Mouse (Mus musculus): ENCODE data around the gene Spata31d1b. TPM values are rescaled to one million over a fixed set of nuclear protein-coding genes. Genes with fewer than 3 reads are reported as not detected.

Spata31d1b gene
- polyA plus RNA-seq, 1 experiment from 2014 or later, result not detected

- WGBS, result 62% methylated on average over 12 of the region's 12 CpGs
- no peak for TF ChIP-seq CTCF (IDR thresholded peaks at IDR 0.05; ENCODE audit: low read depth)
- no peak for TF ChIP-seq EP300 (optimal IDR thresholded peaks at IDR 0.05)
- Histone ChIP-seq H3K27me3 (ENCODE audit: control insufficient read depth, insufficient read depth, low read length) (no peaks in the 10 kb centered on the region), H3K4me1 (replicated peaks; ENCODE audit: control insufficient read depth, insufficient read depth) (no peaks in the 10 kb centered on the region), H3K9ac (ENCODE audit: low read length) (no peak overlapping the region), H3K9me3 (ENCODE audit: control insufficient read depth, low read length) (no peaks in the 10 kb centered on the region), H3K27ac (replicated peaks) (no peak overlapping the region), H3K36me3 (ENCODE audit: control insufficient read depth, insufficient read depth, low read length) (no peaks in the 10 kb centered on the region), H3K4me2 (replicated peaks; ENCODE audit: low read depth) (no peak overlapping the region), H3K4me3 (ENCODE audit: low read depth, low read length) (no peak overlapping the region)
- no peak for ATAC-seq (ENCODE audit: low FRiP score, low TSS enrichment)
- no peak for DNase-seq (ENCODE audit: low spot score)
Observed at GRCm38 (mm10) chr13:59676316-59677229, 35.5 kb upstream of the Spata31d1b start.

GRCm38 (mm10) chr13:59679306-59679705 is 32.8 kb upstream of the Spata31d1b start:
- ATAC-seq (ENCODE audit: low FRiP score, low TSS enrichment), result no peak
- 40% methylated on average over 4 of the region's 4 CpGs for WGBS

GRCm38 (mm10) chr13:59679908-59680307 is 32.2 kb upstream of the Spata31d1b start:
- TF ChIP-seq EP300 (optimal IDR thresholded peaks at IDR 0.05) (no peak), CTCF (IDR thresholded peaks at IDR 0.05; ENCODE audit: low read depth) (no peak)
- Histone ChIP-seq H3K9me3 (ENCODE audit: control insufficient read depth, low read length) (no peaks in the 10 kb centered on the region), H3K4me3 (ENCODE audit: low read depth, low read length) (no peak overlapping the region), H3K4me1 (replicated peaks; ENCODE audit: control insufficient read depth, insufficient read depth) (no peaks in the 10 kb centered on the region), H3K27ac (replicated peaks) (no peak overlapping the region), H3K36me3 (ENCODE audit: control insufficient read depth, insufficient read depth, low read length) (no peaks in the 10 kb centered on the region), H3K27me3 (ENCODE audit: control insufficient read depth, insufficient read depth, low read length) (no peaks in the 10 kb centered on the region), H3K9ac (ENCODE audit: low read length) (no peak overlapping the region), H3K4me2 (replicated peaks; ENCODE audit: low read depth) (no peak overlapping the region)
- 69% methylated on average over 4 of the region's 4 CpGs for WGBS
- ATAC-seq (ENCODE audit: low FRiP score, low TSS enrichment) (no peak), DNase-seq (ENCODE audit: low spot score) (no peak)

More at GRCm38 (mm10) chr13:59679306-59679705, 32.8 kb upstream of the Spata31d1b start:
- Histone ChIP-seq H3K4me1 (replicated peaks; ENCODE audit: control insufficient read depth, insufficient read depth) (no peaks in the 10 kb centered on the region), H3K9ac (ENCODE audit: low read length) (no peak overlapping the region), H3K27ac (replicated peaks) (no peak overlapping the region), H3K36me3 (ENCODE audit: control insufficient read depth, insufficient read depth, low read length) (no peaks in the 10 kb centered on the region), H3K9me3 (ENCODE audit: control insufficient read depth, low read length) (no peaks in the 10 kb centered on the region), H3K4me3 (ENCODE audit: low read depth, low read length) (no peak overlapping the region), H3K4me2 (replicated peaks; ENCODE audit: low read depth) (no peak overlapping the region), H3K27me3 (ENCODE audit: control insufficient read depth, insufficient read depth, low read length) (no peaks in the 10 kb centered on the region)
- TF ChIP-seq EP300 (optimal IDR thresholded peaks at IDR 0.05), result no peak
- TF ChIP-seq CTCF (IDR thresholded peaks at IDR 0.05; ENCODE audit: low read depth), result no peak
- no peak for DNase-seq (ENCODE audit: low spot score)

- no peaks in the 10 kb centered on the region for H3K4me1 ChIP-seq (replicated peaks; ENCODE audit: control insufficient read depth, insufficient read depth)
- DNase-seq (ENCODE audit: low spot score) (no peak), ATAC-seq (ENCODE audit: low FRiP score, low TSS enrichment) (no peak)
- H3K36me3 ChIP-seq (ENCODE audit: control insufficient read depth, insufficient read depth, low read length), result no peaks in the 10 kb centered on the region
- H3K4me3 ChIP-seq (ENCODE audit: low read depth, low read length), result no peak overlapping the region
- 17% methylated on average over 7 of the region's 7 CpGs for WGBS
- no peak for TF ChIP-seq EP300 (optimal IDR thresholded peaks at IDR 0.05)
- H3K9ac ChIP-seq (ENCODE audit: low read length), result no peak overlapping the region
- H3K27ac ChIP-seq (replicated peaks), result no peak overlapping the region
- H3K4me2 ChIP-seq (replicated peaks; ENCODE audit: low read depth), result no peak overlapping the region
- H3K27me3 ChIP-seq (ENCODE audit: control insufficient read depth, insufficient read depth, low read length), result no peaks in the 10 kb centered on the region
- H3K9me3 ChIP-seq (ENCODE audit: control insufficient read depth, low read length), result no peaks in the 10 kb centered on the region
Observed at GRCm38 (mm10) chr13:59682629-59683028, 29.5 kb upstream of the Spata31d1b start.

GRCm38 (mm10) chr13:59685236-59685635 is 26.8 kb upstream of the Spata31d1b start:
- no peak for TF ChIP-seq CTCF (IDR thresholded peaks at IDR 0.05; ENCODE audit: low read depth)
- no peak for TF ChIP-seq EP300 (optimal IDR thresholded peaks at IDR 0.05)
- Histone ChIP-seq H3K27me3 (ENCODE audit: control insufficient read depth, insufficient read depth, low read length) (no peaks in the 10 kb centered on the region), H3K4me1 (replicated peaks; ENCODE audit: control insufficient read depth, insufficient read depth) (no peaks in the 10 kb centered on the region), H3K9ac (ENCODE audit: low read length) (no peak overlapping the region), H3K4me3 (ENCODE audit: low read depth, low read length) (no peak overlapping the region), H3K4me2 (replicated peaks; ENCODE audit: low read depth) (no peak overlapping the region), H3K27ac (replicated peaks) (no peak overlapping the region), H3K36me3 (ENCODE audit: control insufficient read depth, insufficient read depth, low read length) (no peaks in the 10 kb centered on the region), H3K9me3 (ENCODE audit: control insufficient read depth, low read length) (no peaks in the 10 kb centered on the region)
- DNase-seq (ENCODE audit: low spot score) (no peak), ATAC-seq (ENCODE audit: low FRiP score, low TSS enrichment) (no peak)
- WGBS, result 87% methylated on average over 3 of the region's 3 CpGs

- no peak for DNase-seq (ENCODE audit: low spot score)
- WGBS, result 68% methylated on average over 13 of the region's 13 CpGs
Observed at GRCm38 (mm10) chr13:59688338-59688770, 23.7 kb upstream of the Spata31d1b start.

More at GRCm38 (mm10) chr13:59688338-59688770, 23.7 kb upstream of the Spata31d1b start:
- H3K4me2 ChIP-seq (replicated peaks; ENCODE audit: low read depth), result no peak overlapping the region
- H3K36me3 ChIP-seq (ENCODE audit: control insufficient read depth, insufficient read depth, low read length), result no peaks in the 10 kb centered on the region
- H3K4me1 ChIP-seq (replicated peaks; ENCODE audit: control insufficient read depth, insufficient read depth), result no peaks in the 10 kb centered on the region
- no peak overlapping the region for H3K4me3 ChIP-seq (ENCODE audit: low read depth, low read length)
- H3K27ac ChIP-seq (replicated peaks), result no peak overlapping the region
- no peaks in the 10 kb centered on the region for H3K9me3 ChIP-seq (ENCODE audit: control insufficient read depth, low read length)
- ATAC-seq (ENCODE audit: low FRiP score, low TSS enrichment), result no peak
- TF ChIP-seq EP300 (optimal IDR thresholded peaks at IDR 0.05) (no peak), CTCF (IDR thresholded peaks at IDR 0.05; ENCODE audit: low read depth) (no peak)
- H3K9ac ChIP-seq (ENCODE audit: low read length), result no peak overlapping the region
- H3K27me3 ChIP-seq (ENCODE audit: control insufficient read depth, insufficient read depth, low read length), result no peaks in the 10 kb centered on the region

All from stomach, postnatal 0 days (tissue).